Mouse (Mus musculus) gastrocnemius, postnatal 25 days (tissue): ENCODE data around the gene Dcps. TPM values are rescaled to one million over a fixed set of nuclear protein-coding genes. Genes with fewer than 3 reads are reported as not detected.
A peak's percentile ranks its signal among the peaks of the same experiment; 100 is the strongest.

Experiments
- DNase-seq: peaks from one replicate; pipeline ENCODE4 v3.0.0; 2022
- total RNA-seq, 2 experiments: library from RNA; stranded (reverse); gene quantifications; 1 replicate in 1 of 2; 2 replicates in 1 of 2; pipeline ENCODE4 v1.2.3; 2021

Gene Dcps
- total RNA-seq, 2 experiments from 2014 or later, result 5.9 to 6.7 TPM

DNA sequence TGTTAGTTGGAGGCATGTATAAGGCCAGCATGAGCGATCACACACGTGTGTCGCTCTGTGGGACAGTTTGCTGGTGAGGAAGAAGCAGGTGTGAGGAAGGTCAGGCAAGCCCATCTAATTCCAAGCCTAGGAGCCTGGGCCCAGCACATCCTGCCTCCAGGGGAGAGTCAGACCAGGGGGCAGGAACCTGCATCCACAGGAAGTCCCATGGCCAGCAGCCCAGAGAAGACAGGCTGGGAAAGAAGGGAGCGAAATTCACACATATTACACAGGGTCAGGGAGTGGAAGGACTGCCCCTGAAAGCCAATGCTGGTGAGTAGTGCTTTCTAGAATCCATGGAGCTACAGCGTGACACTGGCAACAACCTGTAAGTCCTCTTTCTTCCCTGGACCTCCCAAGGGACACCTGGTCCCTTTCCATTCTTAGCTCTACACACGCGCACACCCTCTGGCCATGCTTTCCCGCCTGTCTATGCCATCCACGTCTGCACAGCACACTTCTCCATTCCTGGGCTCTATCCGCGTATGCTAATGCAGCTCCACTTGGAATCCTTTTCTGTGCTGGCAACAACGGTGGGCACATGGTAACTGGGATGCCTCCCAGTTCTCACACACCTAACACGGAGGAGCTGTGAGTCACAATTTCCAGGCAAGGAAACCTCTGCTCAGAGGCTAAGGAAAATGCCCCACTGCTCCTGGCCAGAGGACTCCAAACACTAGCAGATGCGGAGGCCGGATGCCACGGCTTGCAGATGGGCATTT is 44.0 kb downstream of the Dcps start:
- no peak for DNase-seq

- DNase-seq, result no peak
Measured at GRCm38 (mm10) chr9:35128995-35129418, 46.9 kb downstream of the Dcps start.

DNA sequence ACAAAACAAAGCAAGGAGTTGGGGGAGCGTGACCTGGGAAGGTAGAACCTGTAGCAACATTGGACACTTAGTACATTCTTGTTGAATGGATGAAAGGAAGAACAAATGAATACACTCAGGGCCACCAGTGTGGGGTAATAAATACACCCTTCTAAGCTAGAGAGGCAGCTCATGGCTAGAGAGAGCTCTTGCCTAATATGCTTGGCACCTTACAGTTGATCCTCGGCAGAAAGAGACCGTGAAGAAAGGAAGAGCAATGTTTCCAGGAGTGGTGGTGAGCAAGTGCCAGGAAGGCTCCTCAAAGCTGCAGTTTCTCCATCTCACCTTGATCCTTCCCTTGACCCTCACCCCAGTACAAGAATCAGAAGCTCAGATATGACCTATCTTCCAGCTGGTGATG is 47.3 kb downstream of the Dcps start:
- DNase-seq, result no peak

DNA sequence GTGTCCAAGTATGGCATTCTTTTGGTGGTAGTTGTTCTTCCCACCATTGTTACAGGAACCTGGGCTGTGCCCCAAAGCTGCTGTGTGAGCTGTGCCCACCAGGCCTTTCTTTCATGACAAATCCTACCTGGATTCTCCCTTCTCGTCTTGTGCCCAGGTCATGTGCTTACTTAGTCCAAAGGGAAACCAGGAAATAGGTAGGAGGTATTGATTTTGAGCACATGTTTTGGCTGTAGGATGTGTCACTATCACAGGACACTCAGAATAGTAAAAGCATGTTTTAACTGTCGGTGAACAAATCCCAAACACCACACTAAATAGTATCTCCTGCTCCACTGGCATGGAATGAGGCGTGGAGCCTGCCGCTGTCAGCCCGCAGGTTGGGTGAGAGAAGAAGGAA is 48.3 kb downstream of the Dcps start:
- DNase-seq, result no peak

GRCm38 (mm10) chr9:35127147-35127546 is 48.7 kb downstream of the Dcps start:
- peak; percentile 47 for DNase-seq

- no peak for DNase-seq
Measured at GRCm38 (mm10) chr9:35124678-35124955, 51.2 kb downstream of the Dcps start.

- no peak for DNase-seq
Measured at GRCm38 (mm10) chr9:35123804-35124677, 51.8 kb downstream of the Dcps start.

GRCm38 (mm10) chr9:35123456-35123803 is 52.4 kb downstream of the Dcps start:
- DNase-seq, result no peak

DNA sequence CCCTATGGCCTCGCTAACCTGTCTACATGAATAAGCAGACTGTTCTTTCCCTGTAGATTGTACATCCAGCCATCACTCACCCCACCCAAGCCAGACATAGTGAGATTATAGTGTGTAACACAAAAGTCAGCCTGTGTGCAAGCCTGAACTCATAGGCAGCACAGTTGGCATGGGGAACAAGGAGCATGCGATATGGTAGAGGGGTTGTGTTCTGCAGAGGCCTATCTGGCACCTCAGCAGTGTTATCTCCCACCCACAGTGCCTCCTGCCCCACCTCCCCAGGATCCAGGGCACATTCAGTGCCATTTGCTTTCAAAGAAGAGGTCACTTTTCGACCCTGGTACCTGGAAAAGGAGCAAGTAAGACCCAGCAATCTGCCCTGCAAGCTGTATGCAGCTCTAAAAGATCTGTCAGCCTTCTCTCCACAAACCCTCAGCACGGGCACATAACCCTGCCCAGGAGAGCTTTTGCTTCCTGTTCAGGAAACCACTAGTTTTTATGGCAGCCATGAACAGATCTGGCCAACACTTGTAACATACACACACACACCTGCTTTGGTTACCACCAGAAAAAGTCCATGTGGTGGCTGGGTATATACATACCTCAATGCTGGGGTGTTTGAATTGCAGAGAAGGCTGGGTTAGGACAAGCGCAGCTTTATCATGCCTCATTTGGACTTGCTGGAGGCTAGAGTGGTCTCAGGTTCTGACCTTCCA is 53.2 kb downstream of the Dcps start:
- DNase-seq, result no peak

GRCm38 (mm10) chr9:35119168-35119567 is 56.7 kb downstream of the Dcps start, which contains the start of gene St3gal4:
Gene St3gal4 (minus strand): TSS chr9:35119268.
- DNase-seq, result no peak

GRCm38 (mm10) chr9:35118563-35118962 is 57.3 kb downstream of the Dcps start:
- DNase-seq, result no peak

DNA sequence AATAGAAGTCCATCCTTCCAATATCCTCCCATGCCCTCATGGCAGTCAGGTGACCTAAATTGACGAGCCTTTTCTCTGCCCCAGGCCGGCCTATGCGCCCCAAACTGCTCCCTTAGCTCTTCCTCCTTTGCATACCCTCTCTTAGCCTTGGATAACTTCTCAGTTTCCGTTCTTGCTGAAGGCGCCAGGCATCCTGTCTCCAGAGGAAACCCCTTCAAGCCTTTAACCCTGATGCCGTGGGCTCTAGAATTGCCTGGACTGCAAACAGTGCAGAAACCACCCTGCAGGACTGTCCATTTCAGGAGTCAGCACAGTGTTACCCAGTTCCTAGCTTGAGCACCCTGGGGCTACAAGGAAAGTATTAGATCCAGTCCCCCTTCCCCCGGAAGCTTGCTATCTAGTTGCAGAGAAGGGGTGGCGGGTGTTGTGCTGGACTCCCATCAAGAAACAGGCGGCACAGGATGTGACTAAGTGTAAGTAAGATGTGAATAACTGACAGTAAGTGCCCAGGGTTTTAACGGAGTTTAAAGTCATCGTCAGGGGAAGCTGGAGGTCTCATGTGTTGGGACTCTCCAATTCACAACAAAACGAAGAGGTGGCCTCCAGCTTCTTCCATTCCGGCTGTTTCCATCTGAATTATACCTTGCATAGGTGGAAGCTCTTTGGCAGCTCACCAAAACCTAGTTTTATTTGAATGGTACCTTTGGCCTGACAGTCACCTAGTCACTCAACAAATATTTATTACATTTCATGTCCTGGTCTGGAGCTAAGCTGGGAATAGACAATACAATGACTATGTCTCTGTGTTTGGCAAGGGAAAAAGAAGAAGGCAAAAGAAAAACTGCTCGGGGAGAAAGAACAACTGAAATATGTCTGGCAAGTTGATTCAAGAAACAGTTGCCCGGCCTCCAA is 58.2 kb downstream of the Dcps start:
- peak; percentile 37 for DNase-seq

DNA sequence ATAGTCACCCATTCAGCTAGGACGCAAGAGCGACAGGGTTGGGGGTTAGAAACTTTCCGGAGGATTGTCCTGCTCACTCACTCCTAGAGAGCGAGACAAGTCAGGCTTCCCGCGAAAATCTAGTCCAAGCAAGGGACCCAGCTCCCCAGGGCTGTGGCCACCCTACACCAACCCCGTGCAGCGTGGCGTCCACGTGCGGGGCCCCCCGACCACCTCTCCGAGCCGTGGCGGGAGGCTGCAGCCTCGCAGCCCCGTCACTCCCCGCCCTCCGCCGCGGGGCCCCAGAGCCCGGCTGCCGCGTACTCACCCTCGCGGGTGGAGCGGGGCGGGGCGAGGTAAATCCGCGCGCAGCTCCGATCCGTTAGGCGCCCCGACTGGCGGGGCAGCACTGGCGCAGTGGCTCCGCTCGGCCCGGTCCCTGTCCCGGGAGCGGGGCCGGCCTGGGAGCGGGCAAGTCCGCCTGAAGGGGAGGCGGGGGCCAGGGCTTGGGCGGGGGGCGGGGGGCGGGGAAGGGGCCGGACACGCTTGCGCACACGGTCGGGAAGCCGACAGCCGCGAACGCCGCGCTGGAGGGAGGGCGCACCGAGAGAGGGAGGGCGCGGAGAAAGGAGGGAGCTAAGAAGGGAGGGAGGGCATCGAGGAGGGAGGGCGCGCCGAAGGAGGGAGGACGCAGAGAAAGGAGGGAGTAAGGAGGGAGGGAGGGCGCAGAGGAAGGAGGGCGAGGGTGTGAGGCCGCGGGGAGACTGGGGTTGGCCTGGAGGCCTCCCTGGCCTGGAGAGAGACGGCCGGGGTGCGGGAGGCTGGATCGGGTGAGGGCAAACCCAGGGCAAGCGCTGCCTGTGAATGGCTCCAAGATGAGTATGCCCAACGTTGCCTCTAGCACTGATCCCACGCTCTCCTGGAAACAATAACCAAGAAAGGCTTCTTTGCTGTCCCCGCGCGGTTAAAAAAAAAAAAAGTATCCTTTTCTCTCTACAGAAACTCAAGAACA is 59.2 kb downstream of the Dcps start:
- DNase-seq, result peak; percentile 85

DNA sequence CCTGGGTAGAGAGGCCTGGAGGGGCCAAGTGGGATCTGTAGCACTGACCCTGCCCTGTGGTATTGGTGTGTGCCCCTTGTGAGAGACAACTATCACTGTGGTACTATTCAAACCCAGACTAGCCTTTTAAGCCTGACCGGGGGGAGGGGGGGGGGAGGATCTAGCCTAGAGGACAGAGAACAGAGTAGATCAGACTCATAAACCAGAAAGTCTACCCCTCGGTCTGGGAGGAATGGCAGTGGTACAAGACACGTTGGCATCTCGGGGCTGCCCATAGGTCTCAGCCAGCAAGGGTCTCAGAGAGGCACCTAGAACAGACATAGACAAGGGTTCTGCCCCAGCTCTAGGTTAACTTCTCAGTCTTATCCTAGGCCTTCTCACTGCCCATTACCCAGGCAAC is 60.1 kb downstream of the Dcps start:
- no peak for DNase-seq

DNA sequence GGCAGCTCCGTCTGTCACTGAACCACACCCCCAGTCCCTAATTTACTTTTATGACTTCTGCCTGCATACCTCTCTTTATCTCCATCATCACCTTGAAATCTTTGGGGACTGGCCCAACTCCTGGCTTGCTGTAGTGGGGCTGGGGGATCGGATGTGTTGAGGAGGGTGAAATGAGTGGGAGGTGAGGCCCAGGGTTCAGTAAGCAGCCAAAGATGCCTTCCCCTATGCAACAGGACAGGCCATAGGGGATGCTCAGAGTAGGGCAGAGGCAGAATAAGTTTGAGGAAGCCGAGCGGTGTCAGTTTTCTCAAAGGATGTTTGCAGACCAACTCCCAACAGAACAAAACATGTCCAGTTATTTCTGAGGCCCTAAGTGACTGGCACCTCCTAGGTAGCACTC is 60.6 kb downstream of the Dcps start:
- DNase-seq, result no peak

DNA sequence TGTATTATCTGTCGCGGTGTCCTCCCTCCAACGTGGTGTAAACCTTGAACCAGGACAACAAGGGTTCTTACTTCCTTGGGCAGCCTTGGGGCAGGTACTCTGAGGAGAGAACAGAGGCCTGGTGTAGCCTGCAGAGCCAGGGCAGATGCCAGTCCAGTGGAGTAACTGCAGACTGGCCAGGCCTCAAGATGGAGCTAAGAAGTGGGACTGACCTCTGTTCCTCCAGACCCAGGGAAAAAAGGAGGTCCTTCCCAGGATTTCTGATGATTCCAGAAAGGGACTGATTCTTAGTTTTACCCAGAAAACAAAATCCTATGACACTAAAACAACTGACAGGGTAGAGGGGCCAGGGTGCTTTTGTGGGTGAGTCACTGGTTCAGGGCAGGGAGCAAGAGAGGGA is 61.6 kb downstream of the Dcps start:
- DNase-seq, result no peak

DNA sequence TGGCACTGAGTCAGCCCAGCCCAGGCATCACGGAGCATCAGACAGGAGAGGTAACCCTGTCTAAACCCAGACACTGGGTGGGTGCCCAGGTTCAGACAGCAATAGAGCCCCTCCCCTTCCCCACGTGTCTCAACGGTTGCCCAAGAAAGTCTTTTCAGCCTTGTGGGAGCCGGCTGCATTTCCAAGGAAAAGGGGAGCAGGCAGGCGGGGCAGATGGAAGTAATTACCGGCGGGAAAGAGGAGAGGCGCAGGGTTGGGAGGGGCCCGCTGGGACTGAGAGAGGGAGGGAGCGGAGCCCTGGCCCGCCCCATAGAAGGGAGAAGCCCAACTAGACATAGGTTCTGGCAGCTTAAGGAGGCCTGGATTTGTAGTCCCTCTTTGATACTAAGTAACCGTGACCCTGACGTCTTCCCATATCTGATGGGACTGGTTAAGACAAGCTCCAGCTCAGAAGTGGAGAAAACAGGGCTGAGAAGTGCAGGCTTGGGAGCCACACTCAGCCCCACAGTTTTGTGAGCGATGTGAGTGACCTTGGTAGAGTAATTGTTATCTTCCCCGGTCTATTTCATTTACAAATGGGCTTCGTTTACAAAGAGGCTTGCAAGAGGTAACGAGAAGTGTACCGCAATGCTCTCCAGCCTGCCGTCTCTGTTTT is 63.8 kb downstream of the Dcps start:
- DNase-seq, result peak; percentile 81

DNA sequence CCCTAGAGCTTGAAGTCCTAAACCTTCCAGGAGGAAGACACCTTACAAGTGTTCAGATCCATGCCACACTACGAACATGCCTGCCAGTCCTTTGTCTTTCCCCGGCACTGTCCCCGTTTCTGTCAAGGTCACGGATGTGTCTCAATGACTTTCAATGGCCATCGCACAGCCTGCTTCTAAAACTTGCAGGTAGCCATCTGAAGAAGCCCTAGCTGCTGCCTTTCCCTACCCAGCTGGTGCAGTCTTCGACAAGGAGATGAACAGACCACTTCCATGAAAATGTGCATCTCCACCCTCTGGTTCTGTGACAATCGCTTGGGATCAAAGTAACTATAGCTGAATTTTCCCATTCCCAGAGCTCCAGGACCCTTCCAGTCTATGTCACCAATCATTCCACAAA is 64.4 kb downstream of the Dcps start:
- DNase-seq, result no peak

GRCm38 (mm10) chr9:35110567-35110966 is 65.3 kb downstream of the Dcps start:
- no peak for DNase-seq

DNA sequence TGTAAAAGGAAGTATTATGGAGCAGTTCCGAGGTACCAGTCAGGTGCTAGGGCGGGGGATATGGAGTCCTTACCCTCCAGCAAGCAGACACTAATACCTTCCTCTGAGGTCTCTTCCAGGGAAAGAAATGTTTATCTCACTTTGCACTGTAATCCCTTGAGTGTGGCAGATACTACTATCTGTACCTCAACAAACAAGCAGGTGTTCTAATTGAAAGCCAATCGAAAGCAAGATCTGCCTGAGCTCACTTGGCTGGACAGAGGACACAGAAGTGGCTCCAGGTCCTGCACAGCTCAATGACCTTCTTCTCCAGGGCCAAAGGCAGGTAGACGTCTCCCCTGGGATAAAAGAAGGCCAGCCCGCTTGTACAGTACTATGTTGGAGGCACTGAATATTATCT is 65.8 kb downstream of the Dcps start:
- DNase-seq, result no peak
